Mouse (Mus musculus) layer of hippocampus, postnatal 10 days (tissue): ENCODE results near the gene Ndufb10. TPM values are rescaled to one million over a fixed set of nuclear protein-coding genes. Genes with fewer than 3 reads are reported as not detected.

ENCODE experiments used
- DNase-seq, 2 experiments: peaks; one replicate each; pipeline ENCODE4 v3.0.0; 2021; ENCODE audit warnings: low spot score in 2 of 2
- total RNA-seq, 2 experiments: library from RNA; stranded (reverse); gene quantifications; 2 replicates each; pipeline ENCODE4 v1.2.3; 2021

The Ndufb10 gene
- total RNA-seq, 2 experiments from 2014 or later: 180 to 197 TPM

DNA sequence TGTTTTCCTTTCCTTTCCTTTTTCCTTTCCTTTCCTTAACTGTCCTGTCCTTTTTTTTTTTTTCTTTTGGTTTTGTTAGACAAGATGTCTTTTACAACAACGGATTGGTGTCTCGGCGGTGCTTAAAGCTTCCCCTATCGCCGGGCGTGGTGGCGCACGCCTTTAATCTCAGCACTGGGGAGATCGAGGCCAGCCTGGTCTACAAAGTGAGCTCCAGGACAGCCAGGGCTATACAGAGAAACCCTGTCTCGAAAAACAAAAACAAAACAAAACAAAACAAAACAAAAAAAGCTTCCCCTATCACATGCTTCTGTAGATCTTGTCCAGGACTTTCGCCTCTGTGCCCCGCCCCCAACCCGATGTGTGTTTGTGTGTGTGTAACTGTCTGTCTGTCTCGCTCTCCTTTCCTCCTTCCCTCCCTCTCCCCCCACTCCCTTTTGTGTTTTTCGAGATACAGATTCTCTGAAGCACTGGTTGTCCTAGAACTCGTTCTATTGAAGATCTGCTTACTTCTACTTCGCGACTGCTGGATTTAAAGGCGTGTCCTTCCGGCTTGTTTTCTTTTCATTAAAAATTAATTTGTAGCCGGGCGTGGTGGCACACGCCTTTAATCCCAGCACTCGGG is 16.4 kb downstream of the Ndufb10 start:
- no peak for DNase-seq

DNA sequence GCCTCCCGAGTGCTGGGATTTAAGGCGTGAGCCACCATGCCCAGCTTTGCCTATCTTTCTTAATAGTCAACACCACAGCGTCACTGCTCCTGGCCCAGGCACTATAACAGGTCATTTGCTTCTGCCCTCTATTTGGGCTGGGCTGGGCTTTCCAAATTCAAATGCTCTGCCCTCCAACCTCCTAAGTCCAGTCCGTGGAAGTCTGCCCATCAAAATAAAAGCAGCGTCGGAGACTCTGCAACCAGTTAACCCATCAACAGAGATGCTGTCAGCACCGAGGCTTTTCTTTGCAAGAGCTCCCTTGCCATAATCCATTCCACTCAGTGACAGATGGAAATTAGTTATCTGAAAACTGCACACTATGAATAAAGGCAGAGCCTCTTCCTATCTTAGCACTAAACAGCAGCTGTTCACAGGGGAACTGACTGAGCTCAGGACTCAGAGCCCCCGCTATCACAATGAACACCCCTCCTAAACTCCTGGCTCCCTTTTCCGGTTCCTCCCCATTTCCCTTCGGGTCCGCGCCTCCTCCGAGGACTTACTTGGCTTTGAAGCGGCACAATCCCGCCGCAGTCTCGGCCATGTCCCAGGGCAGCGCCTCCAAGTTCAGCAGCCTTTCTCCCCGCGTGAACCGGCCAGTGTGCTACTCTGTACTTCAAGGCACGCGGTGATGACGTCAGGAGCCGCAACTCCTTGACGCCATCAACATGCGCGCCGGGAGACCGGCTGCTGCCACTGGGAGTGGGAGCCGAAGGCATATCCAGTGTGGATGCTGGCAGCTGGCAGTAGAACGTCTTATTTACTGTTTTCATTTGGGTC is 17.1 kb downstream of the Ndufb10 start, which contains the start of gene Tbl3:
TSS of gene Tbl3 (minus strand) at position 679 of the 819 bp plus-strand sequence.
- peak; percentile 96 for DNase-seq

DNA sequence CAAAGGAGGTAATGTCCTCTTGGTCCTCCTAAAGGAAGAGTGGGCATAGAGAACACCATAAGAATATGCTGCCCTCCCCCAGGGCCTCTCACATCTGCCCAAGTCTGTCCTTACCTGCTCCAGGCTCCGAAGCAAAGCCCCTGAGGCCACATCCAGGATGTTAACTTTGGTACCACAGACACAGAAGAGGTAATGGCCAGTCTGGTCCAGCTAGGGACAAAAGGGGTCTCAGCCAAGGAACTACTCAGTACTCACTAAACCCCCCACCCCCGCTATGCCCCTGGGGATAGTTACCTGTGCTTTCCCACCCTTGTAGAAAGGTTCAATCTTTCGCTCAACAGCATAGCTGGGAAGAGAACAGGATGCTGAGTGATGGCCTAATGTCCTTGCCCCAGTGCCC is 18.5 kb downstream of the Ndufb10 start:
- DNase-seq: no peak

DNA sequence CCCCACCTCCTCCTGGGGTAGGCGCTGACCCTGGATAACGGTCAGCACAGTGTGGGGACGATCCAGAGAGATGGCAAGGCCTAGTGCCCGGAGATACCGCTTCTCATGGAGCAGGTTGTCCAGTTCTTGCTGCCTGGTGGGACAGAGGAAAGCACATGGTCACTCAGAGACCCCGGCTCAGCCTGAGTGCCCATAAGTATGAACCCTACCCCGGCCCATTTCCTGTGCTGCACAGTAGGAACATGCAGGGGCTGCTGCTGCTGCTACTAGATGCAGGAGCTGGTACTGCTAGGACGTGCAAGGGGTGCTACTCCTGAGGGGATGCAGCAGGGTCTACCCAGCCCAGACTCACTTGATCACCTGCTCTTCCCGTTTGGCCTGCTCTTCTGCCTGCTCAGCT is 23.0 kb downstream of the Ndufb10 start:
- no peak for DNase-seq

DNA sequence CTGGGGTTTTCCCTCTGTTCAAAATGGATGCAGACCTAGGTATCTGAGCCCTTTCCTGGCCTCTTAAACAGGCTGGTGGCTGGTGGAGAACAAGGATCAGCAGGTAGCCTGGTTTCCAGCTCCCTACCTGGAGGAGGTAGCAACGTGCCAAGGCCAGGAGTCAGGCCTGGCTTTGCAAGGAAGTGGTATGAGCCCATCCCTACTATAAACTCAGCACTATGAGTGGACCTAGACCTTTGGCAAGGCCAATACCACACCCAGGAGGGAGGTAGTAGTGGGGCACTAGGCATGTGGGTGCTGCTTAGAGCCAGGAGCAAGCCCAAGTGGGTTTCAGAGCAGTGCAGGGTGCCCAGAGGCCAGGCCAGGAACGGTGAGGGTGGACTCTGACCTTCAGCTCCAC is 24.8 kb downstream of the Ndufb10 start:
- DNase-seq: no peak

DNA sequence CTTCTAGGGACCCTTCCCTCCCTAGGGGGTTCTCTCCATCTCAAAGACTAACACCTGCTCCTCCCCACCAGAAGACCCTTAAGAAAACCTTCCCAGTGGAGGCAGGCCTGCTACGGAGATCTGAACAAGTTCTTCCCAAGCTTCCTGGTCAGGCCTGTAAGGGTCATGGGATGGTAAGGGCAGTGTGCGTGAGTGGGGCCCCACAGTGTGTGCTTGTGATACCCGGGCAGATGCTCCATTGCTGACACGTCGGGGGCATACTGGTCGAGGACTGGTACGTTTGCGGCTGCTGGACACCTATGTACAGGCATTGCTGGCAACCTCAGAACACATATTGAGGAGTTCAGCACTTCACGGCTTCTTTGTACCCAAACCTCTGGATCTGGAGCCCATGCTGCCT is 25.6 kb downstream of the Ndufb10 start:
- DNase-seq: no peak

DNA sequence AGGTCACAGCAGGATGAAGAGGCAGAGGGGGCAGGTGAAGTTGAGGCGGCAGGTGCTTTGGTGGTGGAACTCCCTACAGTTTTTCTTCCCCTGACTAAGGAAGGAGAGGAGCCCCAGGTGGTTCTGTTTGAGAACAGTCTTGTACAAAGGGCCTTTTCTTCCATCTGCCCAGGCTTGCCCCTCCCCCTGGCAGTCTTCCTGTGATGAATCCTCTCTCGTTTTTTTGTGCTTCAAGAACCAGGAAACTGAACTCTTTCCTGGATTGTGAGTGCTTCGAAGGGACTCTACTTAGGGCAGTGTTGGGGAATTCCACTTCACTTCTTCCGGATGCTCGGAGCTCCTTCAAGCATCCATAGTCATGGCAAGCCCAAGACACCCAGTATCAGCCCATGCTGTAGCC is 26.3 kb downstream of the Ndufb10 start:
- no peak for DNase-seq

DNA sequence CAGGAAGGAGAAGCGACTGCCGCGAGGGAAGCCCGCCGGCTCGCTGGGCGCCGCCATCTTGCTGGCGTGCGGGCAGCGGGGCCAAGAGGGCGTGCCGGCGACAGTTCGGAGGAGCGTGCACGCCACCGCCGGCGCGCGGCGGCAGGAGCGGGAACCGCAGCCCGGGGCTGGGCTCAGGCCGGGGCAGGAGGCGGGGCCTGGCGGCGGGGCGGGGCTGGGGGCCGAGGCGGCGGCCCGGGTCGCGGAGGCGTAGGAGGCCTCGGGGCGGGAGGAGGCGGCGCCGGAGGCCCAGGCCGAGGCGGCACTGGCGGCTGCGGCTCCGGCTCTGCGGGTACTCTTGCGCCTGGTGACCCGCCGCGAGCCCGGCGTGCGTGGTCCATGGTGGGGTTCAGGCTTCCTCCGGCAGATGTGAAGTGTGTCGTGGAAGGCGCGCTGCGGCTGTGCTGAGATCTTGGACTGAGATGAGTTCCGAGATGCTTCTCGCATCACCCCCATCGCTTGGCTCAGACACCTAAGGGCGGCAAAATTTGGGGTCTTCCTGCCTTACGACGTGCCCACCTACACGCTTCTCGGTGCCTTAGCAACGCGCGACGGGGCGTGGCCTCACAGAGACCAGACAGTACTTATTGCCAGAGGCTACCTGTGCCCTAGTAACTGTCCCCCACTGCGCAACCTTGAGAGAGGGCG is 28.1 kb downstream of the Ndufb10 start, which contains the start of the genes Gfer and Noxo1:
TSS of gene Gfer (minus strand) at position 146 of the 687 bp plus-strand sequence.
TSS of gene Noxo1 (plus strand) at position 224 of the 687 bp plus-strand sequence.
- peak; percentile 80 to 87 for DNase-seq

DNA sequence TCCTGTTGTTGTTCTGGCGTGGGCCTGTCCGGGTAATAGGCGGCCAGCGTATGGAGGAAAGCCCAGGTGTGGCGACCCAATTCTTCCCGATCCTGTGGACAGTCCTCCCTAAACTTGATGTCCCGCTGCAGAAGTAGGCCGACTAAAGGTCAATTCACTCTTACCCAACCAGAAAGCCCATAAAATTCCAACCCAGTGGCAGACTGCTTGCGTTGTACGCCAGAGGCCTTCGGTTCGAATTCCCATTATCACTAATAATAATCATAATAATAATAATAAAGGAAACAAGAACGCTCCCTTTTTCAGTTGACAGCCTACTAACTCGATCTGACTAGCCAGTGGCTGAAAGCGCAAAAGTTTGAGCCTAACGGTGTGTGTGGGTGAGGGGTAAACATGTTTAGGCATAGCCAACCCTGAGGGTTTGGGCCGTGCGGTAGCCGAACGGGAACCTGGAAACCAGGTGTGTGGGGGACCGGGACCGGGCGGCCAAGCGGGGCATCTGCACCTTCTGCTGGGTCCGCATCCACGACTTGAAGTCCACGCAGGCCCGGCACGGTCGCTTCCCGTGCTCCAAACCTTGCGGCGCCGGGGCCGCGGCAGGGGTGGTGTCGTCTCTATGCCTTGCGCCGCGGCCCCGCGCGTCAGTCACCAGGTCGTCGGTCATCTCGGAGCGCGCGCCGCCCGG is 28.8 kb downstream of the Ndufb10 start:
- peak in 1 of 2 experiments; percentile 28 for DNase-seq

DNA sequence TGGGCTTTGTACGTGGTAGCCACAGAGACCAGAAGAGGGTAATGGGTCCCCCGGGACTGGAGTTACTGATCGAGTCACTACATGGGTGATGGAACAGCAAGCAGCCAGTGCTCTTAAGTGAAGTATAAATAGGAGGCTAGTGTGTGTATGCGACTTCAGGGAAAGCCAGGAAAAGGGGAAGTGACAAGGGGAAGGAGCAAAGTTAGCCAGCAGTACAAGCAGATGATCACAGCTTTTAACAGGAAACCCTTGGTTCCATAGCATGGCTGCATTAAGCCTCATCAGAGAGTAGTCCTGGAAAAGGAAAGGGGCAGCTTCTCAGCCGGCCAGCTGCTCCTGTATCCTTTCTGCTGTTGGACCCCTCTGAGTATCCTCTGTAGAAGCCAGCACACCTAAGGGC is 31.9 kb downstream of the Ndufb10 start:
- no peak for DNase-seq

DNA sequence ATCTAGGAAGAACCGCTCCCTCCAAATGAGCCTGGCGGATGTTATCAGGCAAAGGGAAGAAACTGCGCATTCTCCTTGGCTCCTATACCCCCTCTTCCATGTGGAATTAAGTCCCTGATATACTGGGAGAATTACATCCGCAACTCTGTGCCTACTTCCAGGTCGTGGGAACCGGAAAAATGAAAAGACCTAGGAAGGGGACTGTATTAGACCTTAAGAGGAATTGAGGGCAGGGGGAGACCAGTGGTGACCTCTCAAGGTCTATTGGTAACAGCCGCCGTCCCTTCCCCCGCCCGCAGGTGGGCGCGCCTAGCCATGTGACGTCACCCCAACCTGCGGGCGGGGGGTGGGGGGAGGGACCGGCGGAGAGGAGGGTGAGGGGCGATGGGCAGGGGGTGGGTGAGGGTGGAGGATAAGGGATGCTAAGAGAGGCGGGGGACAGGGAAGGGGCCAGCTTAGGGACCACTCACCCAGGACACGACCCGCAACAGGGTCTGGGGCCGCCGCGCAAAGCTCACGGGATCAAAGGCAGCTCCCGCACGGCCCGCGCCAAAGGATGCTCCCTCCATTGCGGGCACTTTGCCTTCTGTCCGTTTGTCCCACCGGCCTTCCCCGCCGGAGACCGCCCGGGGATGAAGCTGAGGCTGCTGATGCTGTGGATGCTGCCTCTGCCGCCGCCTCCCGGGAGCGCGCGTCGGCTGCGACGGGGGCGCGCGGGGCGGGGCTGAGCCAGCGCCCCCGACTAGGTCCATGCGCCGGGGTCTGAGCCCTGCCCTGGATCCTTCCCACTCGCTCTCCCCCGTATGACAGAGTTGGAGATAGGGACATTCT is 34.8 kb downstream of the Ndufb10 start, which contains the start of gene Syngr3:
TSS of gene Syngr3 (minus strand) at position 705 of the 831 bp plus-strand sequence.
- peak; percentile 30 to 68 for DNase-seq

DNA sequence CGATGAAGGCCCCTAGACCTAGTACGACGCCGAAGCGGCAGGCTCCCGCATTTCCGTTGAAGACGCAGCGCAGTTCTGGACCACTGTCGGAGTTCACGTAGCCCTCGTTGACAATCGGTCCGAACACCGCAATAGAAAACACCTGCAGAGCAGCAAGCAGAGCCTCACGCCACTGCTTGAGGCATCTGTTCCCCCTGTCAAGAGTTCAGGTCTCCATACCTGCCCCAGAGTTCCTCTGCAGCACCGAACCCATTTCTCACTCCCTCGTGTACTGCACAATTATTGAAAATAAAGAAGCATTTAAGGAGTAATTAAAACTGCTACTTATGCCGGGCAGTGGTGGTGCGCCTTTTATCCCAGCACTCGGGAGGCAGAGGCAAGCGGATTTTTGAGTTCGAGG is 36.7 kb downstream of the Ndufb10 start:
- DNase-seq: no peak

DNA sequence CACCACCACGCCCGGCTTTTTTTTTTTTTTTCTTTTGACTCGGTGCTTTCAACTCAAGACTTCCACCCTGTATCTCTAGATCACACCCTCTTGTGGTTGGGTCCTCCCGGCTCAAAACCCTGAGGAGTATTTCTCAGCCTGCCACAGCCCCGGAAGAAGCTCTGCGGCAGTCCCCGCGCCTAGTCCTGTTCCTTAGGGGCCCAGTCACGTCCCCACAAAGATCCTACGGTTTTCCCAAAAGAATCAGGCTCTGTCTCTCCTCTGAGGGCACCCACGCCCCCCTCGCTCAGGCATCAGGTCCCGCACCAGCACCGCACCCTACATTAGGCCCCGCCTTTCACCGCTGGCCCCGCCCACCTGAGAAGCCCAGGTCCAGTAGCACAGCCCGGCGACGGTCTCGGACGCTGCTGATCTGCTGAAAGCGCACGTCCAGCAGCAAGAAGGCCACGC is 37.1 kb downstream of the Ndufb10 start:
- DNase-seq: no peak

DNA sequence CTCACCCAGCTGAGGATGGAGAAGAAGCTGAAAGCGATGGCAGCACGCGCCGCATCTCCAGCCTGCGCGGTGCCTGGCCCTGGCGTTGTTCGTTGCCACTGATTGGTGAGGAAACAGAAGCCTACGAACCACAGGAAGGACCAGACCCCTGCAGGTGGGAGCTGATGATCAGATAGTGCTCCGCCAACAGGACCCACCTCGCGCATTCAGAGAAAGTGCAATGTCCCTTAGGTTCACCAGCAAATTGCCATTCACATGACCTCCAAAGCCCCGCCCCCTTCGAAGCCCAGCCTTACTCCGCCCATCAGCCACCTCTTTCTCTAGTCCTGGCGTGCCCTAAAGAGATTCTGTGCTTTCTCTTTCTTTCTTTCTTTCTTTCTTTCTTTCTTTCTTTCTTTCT is 37.8 kb downstream of the Ndufb10 start:
- no peak for DNase-seq

DNA sequence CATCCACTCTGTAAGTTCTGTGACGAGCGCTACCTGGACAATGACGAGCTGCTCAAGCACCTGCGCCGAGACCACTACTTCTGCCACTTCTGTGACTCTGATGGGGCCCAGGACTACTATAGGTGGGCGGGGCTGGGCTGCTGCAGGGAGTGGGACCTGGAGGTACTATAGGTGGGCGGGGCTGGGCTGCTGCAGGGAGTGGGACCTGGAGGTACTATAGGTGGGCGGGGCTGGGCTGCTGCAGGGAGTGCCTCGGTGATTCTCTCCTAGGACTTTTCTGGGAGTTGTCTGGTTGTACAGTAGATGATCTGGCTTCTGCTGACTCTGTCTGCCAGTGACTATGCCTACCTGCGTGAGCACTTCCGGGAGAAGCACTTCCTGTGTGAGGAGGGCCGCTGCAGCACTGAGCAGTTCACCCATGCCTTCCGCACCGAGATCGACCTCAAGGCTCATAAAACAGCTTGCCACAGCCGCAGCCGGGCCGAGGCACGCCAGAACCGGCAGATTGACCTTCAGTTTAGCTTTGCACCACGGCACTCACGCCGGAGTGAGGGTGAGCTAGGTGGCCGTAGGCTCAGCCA is 46.7 kb downstream of the Ndufb10 start:
- DNase-seq: no peak

DNA sequence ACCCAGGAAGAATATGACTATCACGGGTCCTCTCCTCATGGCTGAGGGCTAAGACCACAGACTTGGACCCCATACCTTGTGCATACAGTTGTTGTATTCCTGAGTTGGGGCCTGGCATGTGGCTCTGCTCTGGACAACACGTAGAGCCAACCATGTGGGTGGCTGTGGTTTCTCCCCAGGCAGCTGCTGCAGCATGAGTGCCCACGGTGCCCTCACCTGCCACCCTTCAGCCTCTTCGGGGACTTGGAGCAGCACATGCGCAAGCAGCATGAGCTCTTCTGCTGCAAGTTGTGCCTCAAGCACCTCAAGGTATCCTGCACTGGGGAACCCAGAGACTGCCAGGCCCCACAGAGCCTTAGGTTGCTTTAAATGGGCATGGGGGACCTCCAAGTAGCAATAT is 47.4 kb downstream of the Ndufb10 start:
- DNase-seq: no peak

DNA sequence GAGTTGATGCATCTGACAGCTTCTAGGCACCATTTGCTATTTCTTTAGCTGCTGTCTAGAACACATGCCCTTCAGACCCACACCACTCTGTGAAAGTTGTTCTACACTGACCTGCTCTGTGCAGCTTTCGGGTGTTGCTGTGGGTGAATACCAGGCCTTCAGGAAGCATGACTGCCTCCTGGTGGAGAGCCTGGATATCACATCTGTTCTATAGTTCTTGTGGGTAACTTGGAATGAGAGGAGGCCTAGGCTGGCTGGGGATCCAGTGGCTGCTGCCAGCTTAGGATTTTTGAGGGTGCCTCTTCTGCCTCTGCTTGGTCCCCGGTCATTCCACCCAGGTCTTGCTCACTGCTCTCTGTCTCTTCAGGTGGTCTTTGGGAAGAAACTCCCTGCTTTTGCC is 48.1 kb downstream of the Ndufb10 start:
- peak; percentile 80 to 81 for DNase-seq

DNA sequence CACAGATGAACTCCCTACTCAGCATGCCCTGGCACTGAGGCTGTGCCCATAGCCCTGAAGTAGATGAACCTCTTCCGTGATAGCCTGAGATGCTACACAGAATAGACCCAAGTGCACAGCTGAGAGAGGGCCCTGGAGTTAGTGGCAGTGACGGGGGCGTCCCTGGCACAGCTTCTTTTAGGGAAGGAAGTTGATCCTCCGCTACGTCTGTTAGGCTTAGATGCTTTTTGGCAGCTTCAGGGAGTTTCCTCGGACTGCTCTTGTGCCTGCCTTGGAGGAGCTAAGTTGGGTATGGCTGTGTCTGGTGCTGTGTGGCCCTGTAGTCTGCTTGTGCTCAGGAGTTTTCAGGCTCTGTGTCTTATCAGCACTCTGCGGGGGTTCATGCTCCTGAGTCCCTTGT is 50.0 kb downstream of the Ndufb10 start:
- DNase-seq: no peak

DNA sequence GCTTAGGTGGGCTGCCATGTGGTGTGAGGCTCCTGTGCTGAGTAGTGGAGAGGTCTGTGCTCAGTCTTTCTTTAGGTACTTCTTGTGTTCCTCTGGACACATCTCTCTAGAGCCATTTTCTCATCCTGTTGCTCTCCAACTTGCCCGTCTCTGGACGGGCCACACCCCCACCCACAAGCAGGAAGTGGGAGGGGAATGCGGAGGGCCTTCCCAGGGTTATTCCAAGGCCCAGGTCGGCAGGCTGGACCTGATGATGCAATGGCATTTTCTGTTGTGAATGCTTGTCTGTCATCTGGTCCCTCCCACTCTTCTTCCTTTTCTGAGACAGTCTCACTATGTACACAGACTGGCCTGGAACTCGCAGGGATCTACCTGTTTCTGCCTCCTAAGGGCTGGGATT is 52.1 kb downstream of the Ndufb10 start:
- no peak for DNase-seq
